Mouse (Mus musculus): ENCODE results near the gene Rnf126.

GRCm38 (mm10) chr10:79746774-79747151, 20.0 kb downstream of the Rnf126 start:
- TF ChIP-seq TAL1 (IDR thresholded peaks at IDR 0.05; ENCODE audit: low read length) = no peak
- no peak for TF ChIP-seq GATA1 (IDR thresholded peaks at IDR 0.05; ENCODE audit: low read length)

Measured in erythroblast, embryonic 14.5 days (primary cell).